10 mouse cellular contexts compared by ENCODE assay signal in genomic region chr4:101656956-101657570, GRCm38 (mm10). TPM values are rescaled to one million over a fixed set of nuclear protein-coding genes. Genes with fewer than 3 reads are reported as not detected.
A peak's percentile ranks its signal among the peaks of the same experiment; 100 is the strongest.
DNase-seq lines count a peak whose midpoint lies in the region; ATAC-seq and TF ChIP-seq lines count a peak whose summit lies in the region.
"Had no signal": no experiment of that assay in that cellular context is flagged by ENCODE, and none has a peak within 500 bp of the region (broad histone marks: within the 10 kb centered on the region; RNA-seq: fewer than 3 reads in every experiment).

No protein-coding gene starts in this region.

- ATAC-seq in hindbrain, embryonic 11.5 days (ENCODE audit: low FRiP score), result no peak
- ATAC-seq in hindbrain, embryonic 12.5 days (ENCODE audit: low FRiP score), result no peak
- ATAC-seq in midbrain, embryonic 13.5 days, result 0 out of 2 replicates have a peak, but pooled peaks have one; percentile 34
- ATAC-seq: forebrain, embryonic 15.5 days had no signal

- H3K9me3 ChIP-seq in hindbrain, embryonic 11.5 days (ENCODE audit: control insufficient read depth, low read length), result no peaks in the 10 kb centered on the region
- H3K9me3 ChIP-seq in hindbrain, embryonic 12.5 days (replicated peaks), result no peaks in the 10 kb centered on the region
- H3K9me3 ChIP-seq in E14TG2a.4 (ENCODE audit: low read length), result no peaks in the 10 kb centered on the region
- H3K9me3 ChIP-seq in midbrain, embryonic 13.5 days, result no peaks in the 10 kb centered on the region
- H3K9me3 ChIP-seq: forebrain, embryonic 15.5 days had no signal

- no peaks in the 10 kb centered on the region for H3K4me1 ChIP-seq in hindbrain, embryonic 11.5 days (replicated peaks; ENCODE audit: control insufficient read depth, insufficient read depth, low read length)
- 0 out of 2 replicates have a peak, but pooled peaks cover 3% of the 10 kb centered on the region for H3K4me1 ChIP-seq in hindbrain, embryonic 12.5 days
- H3K4me1 ChIP-seq in E14TG2a.4 (replicated peaks; ENCODE audit: low read depth, low read length), result peaks cover 19% of the 10 kb centered on the region
- no peaks in the 10 kb centered on the region for H3K4me1 ChIP-seq in midbrain, embryonic 13.5 days (replicated peaks)
- H3K4me1 ChIP-seq: forebrain, embryonic 15.5 days had no signal

- 63% methylated on average over 6 of the region's 6 CpGs for WGBS in hindbrain, embryonic 11.5 days
- 54% methylated on average over 6 of the region's 6 CpGs for WGBS in hindbrain, embryonic 12.5 days
- WGBS in midbrain, embryonic 13.5 days, result 59% methylated on average over 6 of the region's 6 CpGs

- TF ChIP-seq CTCF in E14TG2a.4 (conservative IDR thresholded peaks at IDR 0.05; ENCODE audit: low read length), result peak; percentile 46

- H3K4me3 ChIP-seq in hindbrain, embryonic 11.5 days (ENCODE audit: low read depth, low read length), result no peak overlapping the region
- no peak overlapping the region for H3K4me3 ChIP-seq in hindbrain, embryonic 12.5 days
- H3K4me3 ChIP-seq in E14TG2a.4 (replicated peaks; ENCODE audit: low read length), result no peak overlapping the region
- H3K4me3 ChIP-seq in midbrain, embryonic 13.5 days (replicated peaks), result no peak overlapping the region
- H3K4me3 ChIP-seq: forebrain, embryonic 15.5 days had no signal

- H3K27ac ChIP-seq in hindbrain, embryonic 11.5 days (ENCODE audit: low read depth, low read length), result no peak overlapping the region
- no peak overlapping the region for H3K27ac ChIP-seq in hindbrain, embryonic 12.5 days
- H3K27ac ChIP-seq in midbrain, embryonic 13.5 days, result no peak overlapping the region
- H3K27ac ChIP-seq: forebrain, embryonic 15.5 days had no signal

- H3K4me2 ChIP-seq in hindbrain, embryonic 11.5 days (replicated peaks; ENCODE audit: low read depth, low read length), result no peak overlapping the region
- no peak overlapping the region for H3K4me2 ChIP-seq in hindbrain, embryonic 12.5 days (replicated peaks)
- no peak overlapping the region for H3K4me2 ChIP-seq in midbrain, embryonic 13.5 days (replicated peaks)
- H3K4me2 ChIP-seq: forebrain, embryonic 15.5 days had no signal

- no peaks in the 10 kb centered on the region for H3K36me3 ChIP-seq in hindbrain, embryonic 11.5 days (ENCODE audit: control insufficient read depth, insufficient read depth, low read length)
- H3K36me3 ChIP-seq in hindbrain, embryonic 12.5 days, result peaks cover 31% of the 10 kb centered on the region
- peaks cover 85% of the 10 kb centered on the region for H3K36me3 ChIP-seq in E14TG2a.4 (ENCODE audit: insufficient read depth, low read length)
- peaks cover 43% of the 10 kb centered on the region for H3K36me3 ChIP-seq in midbrain, embryonic 13.5 days

- peak; percentile 46 for DNase-seq in hindbrain, embryonic 11.5 days (ENCODE audit: low spot score)
- peak; percentile 65 for DNase-seq in embryo, embryonic 10.5 days (ENCODE audit: low spot score)
- no peak for DNase-seq in cerebellum, adult 11-12 months
- DNase-seq in right cerebral cortex, postnatal 14 days, result no peak
- no peak for DNase-seq in adrenal gland, postnatal 10 days
- DNase-seq: thymus, postnatal 25 days had no signal

- no peak overlapping the region for H3K9ac ChIP-seq in hindbrain, embryonic 11.5 days (ENCODE audit: low read depth, low read length)
- H3K9ac ChIP-seq in hindbrain, embryonic 12.5 days, result no peak overlapping the region
- no peak overlapping the region for H3K9ac ChIP-seq in midbrain, embryonic 13.5 days (replicated peaks)
- H3K9ac ChIP-seq: forebrain, embryonic 15.5 days had no signal

- no peaks in the 10 kb centered on the region for H3K27me3 ChIP-seq in hindbrain, embryonic 11.5 days (ENCODE audit: control insufficient read depth, insufficient read depth, low read length)
- no peaks in the 10 kb centered on the region for H3K27me3 ChIP-seq in hindbrain, embryonic 12.5 days
- H3K27me3 ChIP-seq in E14TG2a.4 (ENCODE audit: insufficient read depth, low read length), result no peaks in the 10 kb centered on the region
- no peaks in the 10 kb centered on the region for H3K27me3 ChIP-seq in midbrain, embryonic 13.5 days
- H3K27me3 ChIP-seq: forebrain, embryonic 15.5 days had no signal

RNA-seq across cellular contexts. Expression of gene Leprot, which starts 9.5 kb away (rescaled TPM):
- polyA plus RNA-seq in hindbrain, embryonic 11.5 days (2014; fragmentation: Nextera tagmentation; extraction: Ambion mirVana), result 78.1 and 83.3 TPM in 2 replicates
- polyA plus RNA-seq in hindbrain, embryonic 12.5 days (2016; fragmentation: Nextera tagmentation; extraction: Ambion mirVana), result 80.5 and 81.8 TPM in 2 replicates
- polyA plus RNA-seq in midbrain, embryonic 13.5 days (2015; fragmentation: Nextera tagmentation; extraction: Ambion mirVana), result 94.2 and 94.8 TPM in 2 replicates
- total RNA-seq in adrenal gland, postnatal 10 days (2021), result 10 to 100 TPM; 55.3 to 63.0 TPM

Comparison
In these comparisons a context has a peak if more than half of its experiments do, and no peak if none do; other contexts are left out.
1. DNase-seq: peak in hindbrain, embryonic 11.5 days (single experiment) and embryo, embryonic 10.5 days (single experiment); none in cerebellum, adult 11-12 months (single experiment), right cerebral cortex, postnatal 14 days (single experiment) and adrenal gland, postnatal 10 days (single experiment).